Mouse (Mus musculus): ENCODE results near the gene Gde1. TPM values are rescaled to one million over a fixed set of nuclear protein-coding genes. Genes with fewer than 3 reads are reported as not detected.

The Gde1 gene
- total RNA-seq (2015; ENCODE audit: low replicate concordance) (39.4 and 50.5 TPM in 2 replicates), total RNA-seq (2017; ENCODE audit: low replicate concordance) (39.7 and 47.5 TPM in 2 replicates)

- peak; percentile 92 for ATAC-seq (replicated peaks; ENCODE audit: low FRiP score, poor library complexity, severe bottlenecking)
Observed at GRCm38 (mm10) chr7:118705101-118705961, at the start of gene Gde1. Gde1 (minus strand) TSS chr7:118705778.

GRCm38 (mm10) chr7:118751625-118752024, 46.0 kb upstream of the Gde1 start:
- ATAC-seq (replicated peaks; ENCODE audit: low FRiP score, poor library complexity, severe bottlenecking): peak; percentile 78

- no peak for ATAC-seq (replicated peaks; ENCODE audit: low FRiP score, poor library complexity, severe bottlenecking)
Observed at GRCm38 (mm10) chr7:118749706-118750105, 44.1 kb upstream of the Gde1 start.

GRCm38 (mm10) chr7:118747891-118748672, 42.5 kb upstream of the Gde1 start:
- no peak for ATAC-seq (replicated peaks; ENCODE audit: low FRiP score, poor library complexity, severe bottlenecking)

- no peak for ATAC-seq (replicated peaks; ENCODE audit: low FRiP score, poor library complexity, severe bottlenecking)
Observed at GRCm38 (mm10) chr7:118744766-118745165, 39.2 kb upstream of the Gde1 start.

DNA sequence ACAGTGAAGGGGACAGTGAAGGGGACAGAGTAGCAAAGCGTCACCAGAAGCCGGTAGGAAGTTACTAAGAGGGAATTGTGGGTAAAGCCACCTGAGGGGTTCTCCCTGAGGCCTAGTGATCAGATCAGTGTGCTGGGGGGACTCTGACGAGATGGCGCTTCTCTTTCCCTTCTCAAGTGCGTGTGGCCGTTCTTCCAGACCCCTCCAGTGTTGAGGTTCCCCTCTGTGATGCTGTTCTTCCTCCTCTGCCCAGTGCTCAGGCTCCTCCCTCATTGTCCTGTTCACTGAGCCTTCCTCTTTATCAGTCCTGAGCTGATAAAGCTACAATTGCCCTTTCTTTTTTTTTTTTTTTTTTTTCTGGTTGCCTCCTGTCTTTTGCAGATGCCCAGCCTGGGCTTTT, 36.7 kb upstream of the Gde1 start:
- ATAC-seq (replicated peaks; ENCODE audit: low FRiP score, poor library complexity, severe bottlenecking): no peak

GRCm38 (mm10) chr7:118740532-118741338, 35.2 kb upstream of the Gde1 start:
- peak; percentile 96 for ATAC-seq (replicated peaks; ENCODE audit: low FRiP score, poor library complexity, severe bottlenecking)

DNA sequence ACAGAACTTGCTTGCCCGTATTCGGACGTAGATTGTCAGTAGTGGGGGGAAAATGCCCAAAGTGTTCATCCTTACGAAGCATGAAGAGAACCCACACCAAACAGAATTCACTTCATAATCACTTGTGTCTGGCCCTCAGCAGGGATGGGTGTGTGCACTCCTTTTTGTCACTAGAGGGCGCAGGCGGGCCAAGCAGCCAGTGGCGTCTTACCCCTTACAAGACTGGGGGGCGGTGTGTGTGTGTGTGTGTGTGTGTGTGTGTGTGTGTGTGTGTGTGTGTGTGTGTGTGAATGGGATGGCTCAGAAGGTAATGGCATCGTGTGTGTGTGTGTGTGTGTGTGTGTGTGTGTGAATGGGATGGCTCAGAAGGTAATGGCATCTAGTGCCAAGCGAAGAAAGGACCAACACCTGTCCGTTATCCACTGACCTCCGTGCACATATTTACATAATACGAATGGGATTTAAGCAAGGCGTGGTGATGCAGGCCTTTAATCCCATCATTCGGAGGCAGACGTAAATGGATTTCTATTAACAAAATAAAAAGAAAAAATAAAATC, 34.5 kb upstream of the Gde1 start, which contains the start of gene Vps35l:
Gene Vps35l, plus strand, starts transcription at position 252 of the 557 bp plus-strand sequence.
- ATAC-seq (replicated peaks; ENCODE audit: low FRiP score, poor library complexity, severe bottlenecking): peak; percentile 78

DNA sequence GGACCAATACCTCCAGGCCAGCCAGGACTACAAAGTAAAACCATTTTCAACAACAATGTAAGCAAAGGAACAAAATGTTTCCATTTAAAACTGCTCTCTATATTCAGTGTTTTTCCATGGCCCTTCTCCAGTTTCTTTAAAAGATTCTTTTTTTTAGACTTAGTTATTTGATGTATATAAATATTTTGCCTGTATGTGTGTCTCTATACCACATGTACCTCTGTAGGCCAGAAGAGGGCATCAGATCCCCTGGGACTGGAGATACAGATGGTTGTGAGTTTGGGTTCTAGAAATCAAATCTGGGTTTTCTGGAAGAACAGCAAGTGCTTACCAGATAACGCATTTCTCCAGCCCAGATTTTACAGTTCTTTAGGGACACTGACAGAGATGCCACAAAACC, 33.2 kb upstream of the Gde1 start:
- ATAC-seq (replicated peaks; ENCODE audit: low FRiP score, poor library complexity, severe bottlenecking): no peak

- ATAC-seq (replicated peaks; ENCODE audit: low FRiP score, poor library complexity, severe bottlenecking): no peak
Observed at GRCm38 (mm10) chr7:118733225-118733624, 27.6 kb upstream of the Gde1 start.

GRCm38 (mm10) chr7:118731781-118732180, 26.2 kb upstream of the Gde1 start:
- no peak for ATAC-seq (replicated peaks; ENCODE audit: low FRiP score, poor library complexity, severe bottlenecking)

- no peak; the same call in 1 of the 2 replicates for ATAC-seq (replicated peaks; ENCODE audit: low FRiP score, poor library complexity, severe bottlenecking)
Observed at GRCm38 (mm10) chr7:118728846-118729587, 23.4 kb upstream of the Gde1 start.

- ATAC-seq (replicated peaks; ENCODE audit: low FRiP score, poor library complexity, severe bottlenecking): no peak
Observed at GRCm38 (mm10) chr7:118725459-118725858, 19.9 kb upstream of the Gde1 start.

DNA sequence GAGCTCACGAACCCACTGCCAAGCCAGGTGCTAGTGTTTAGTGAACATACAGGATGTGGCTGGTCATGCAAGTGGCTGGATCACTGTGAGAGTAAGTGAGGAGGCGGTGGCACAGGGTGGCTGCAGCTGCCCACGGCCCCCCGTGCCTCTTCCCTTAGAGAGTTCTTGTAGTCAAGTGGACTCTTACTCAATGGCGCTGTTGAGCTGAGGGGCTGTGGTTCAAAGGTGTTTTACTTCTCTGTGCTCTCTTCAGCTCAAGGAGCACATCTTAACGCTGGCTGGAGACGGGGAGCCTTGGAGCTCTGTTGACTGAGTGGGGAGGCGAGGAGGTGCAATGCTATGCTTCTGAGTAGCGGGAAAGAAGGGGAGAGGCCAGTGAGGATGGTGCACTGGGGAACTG, 18.3 kb upstream of the Gde1 start:
- ATAC-seq (replicated peaks; ENCODE audit: low FRiP score, poor library complexity, severe bottlenecking): no peak

GRCm38 (mm10) chr7:118718066-118718465, 12.5 kb upstream of the Gde1 start:
- ATAC-seq (replicated peaks; ENCODE audit: low FRiP score, poor library complexity, severe bottlenecking): no peak

DNA sequence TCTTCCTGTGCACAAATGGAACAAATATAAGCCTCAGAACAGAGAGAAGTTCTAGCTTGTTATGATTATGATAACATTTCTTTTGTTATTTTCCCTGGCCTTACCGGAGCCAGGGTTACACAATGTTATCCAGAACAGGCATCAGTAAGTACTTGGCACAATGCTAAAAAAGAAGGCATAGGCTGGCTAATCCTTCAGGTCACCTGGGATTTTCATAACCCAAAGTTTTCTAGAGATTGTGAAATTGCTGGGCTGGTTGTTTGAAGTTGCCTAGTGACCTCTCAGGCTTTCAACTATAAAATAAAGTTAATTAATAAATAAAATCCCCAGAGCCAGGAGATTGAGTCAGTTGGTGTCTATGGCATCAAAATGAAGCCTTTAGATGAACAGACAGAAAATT, 9.3 kb upstream of the Gde1 start:
- no peak for ATAC-seq (replicated peaks; ENCODE audit: low FRiP score, poor library complexity, severe bottlenecking)

- ATAC-seq (replicated peaks; ENCODE audit: low FRiP score, poor library complexity, severe bottlenecking): peak; percentile 99
Observed at GRCm38 (mm10) chr7:118712228-118713173, 6.9 kb upstream of the Gde1 start, which contains the start of gene Ccp110. Ccp110 (plus strand) TSS chr7:118712552.

GRCm38 (mm10) chr7:118710776-118711175, 5.2 kb upstream of the Gde1 start:
- ATAC-seq (replicated peaks; ENCODE audit: low FRiP score, poor library complexity, severe bottlenecking): no peak
